Mouse (Mus musculus) bone marrow, adult 2 months (tissue): ENCODE measurements around the gene Jade1.

Experiments
- CTCF ChIP-seq: fragments of 200-500 bp; IDR thresholded peaks from 2 replicates; pipeline ENCODE4 v1.5.1; 2011; ENCODE audit warnings: low read length, control low read depth; ENCODE audit not compliant: control insufficient read depth, insufficient read depth
- POLR2A ChIP-seq: fragments of 200-500 bp; IDR thresholded peaks from 2 replicates; pipeline ENCODE4 v1.6.1; 2011; ENCODE audit warnings: low read depth, mild to moderate bottlenecking, control low read depth, low read length, borderline replicate concordance; ENCODE audit not compliant: control insufficient read depth

DNA sequence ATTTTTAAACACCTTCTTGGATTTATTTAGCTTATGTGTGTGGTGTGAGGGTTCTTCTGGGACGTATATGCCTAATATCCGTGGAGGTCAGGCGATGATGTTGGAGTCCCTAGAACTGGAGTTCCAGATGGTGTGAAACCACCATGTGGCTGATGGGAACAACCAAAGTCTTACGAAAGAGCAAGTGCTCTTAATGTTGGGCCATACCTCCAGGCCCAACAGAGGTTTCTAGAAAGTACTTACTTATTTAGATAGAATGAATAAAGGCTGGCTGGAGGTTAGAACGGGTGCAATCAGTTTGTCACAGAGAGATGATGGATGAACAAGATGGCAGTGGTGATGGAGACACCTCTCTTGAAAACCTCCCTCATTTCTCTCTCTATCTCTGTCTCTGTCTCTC lies 6.3 kb downstream of the Jade1 start:
- no peak for TF ChIP-seq POLR2A
- TF ChIP-seq CTCF, result no peak
